Mouse (Mus musculus) MEL (cell line): ENCODE data around the gene Ttc1.

Experiments
- CHD1 ChIP-seq: IDR thresholded peaks from 2 replicates; pipeline ENCODE4 v1.6.1; 2012; ENCODE audit warnings: low read depth, mild to moderate bottlenecking, inconsistent platforms, low read length, improper control_type of control experiment
- CTCF ChIP-seq, 3 experiments: IDR thresholded peaks in 2 of 3; conservative IDR thresholded peaks in 1 of 3; 2 replicates each; pipeline ENCODE4 v1.5.1; 2011 to 2012; ENCODE audit warnings: low read length in 3 of 3, low read depth in 2 of 3, mild to moderate bottlenecking in 2 of 3, improper control_type of control experiment in 1 of 3, inconsistent platforms in 1 of 3, mixed read lengths in 1 of 3, moderate library complexity in 1 of 3; ENCODE audit not compliant: control insufficient read depth in 1 of 3, insufficient read depth in 1 of 3, poor library complexity in 1 of 3, severe bottlenecking in 1 of 3
- EP300 ChIP-seq, 2 experiments: IDR thresholded peaks; 2 replicates each; pipeline ENCODE4 v1.6.1; 2011; ENCODE audit warnings: improper control_type of control experiment in 2 of 2, low read length in 2 of 2, low read depth in 1 of 2, mild to moderate bottlenecking in 1 of 2
- HCFC1 ChIP-seq: IDR thresholded peaks from 2 replicates; pipeline ENCODE4 v1.6.1; 2012; ENCODE audit warnings: low read depth, mild to moderate bottlenecking, inconsistent platforms, low read length, improper control_type of control experiment, moderate library complexity
- POLR2A ChIP-seq, 2 experiments: IDR thresholded peaks; 2 replicates each; pipeline ENCODE4 v1.6.1; 2011 to 2012; ENCODE audit warnings: low read length in 2 of 2, mild to moderate bottlenecking in 2 of 2, control low read depth in 1 of 2, improper control_type of control experiment in 1 of 2, low read depth in 1 of 2, moderate library complexity in 1 of 2; ENCODE audit not compliant: control insufficient read depth in 1 of 2, insufficient read depth in 1 of 2, poor library complexity in 1 of 2
- TBP ChIP-seq: IDR thresholded peaks from 2 replicates; pipeline ENCODE4 v1.8.0; 2011; ENCODE audit warnings: low read depth, low read length, improper control_type of control experiment
- USF2 ChIP-seq, 2 experiments: IDR thresholded peaks; 2 replicates each; pipeline ENCODE4 v1.6.1; 2011 to 2012; ENCODE audit warnings: improper control_type of control experiment in 2 of 2, low read length in 2 of 2, borderline replicate concordance in 1 of 2, inconsistent platforms in 1 of 2, low read depth in 1 of 2, mild to moderate bottlenecking in 1 of 2; ENCODE audit not compliant: insufficient read depth in 1 of 2

GRCm38 (mm10) chr11:43795992-43796391, 48.2 kb upstream of the Ttc1 start:
- no peak for TF ChIP-seq HCFC1
- no peak for TF ChIP-seq TBP
- no peak for TF ChIP-seq CTCF (IDR thresholded peaks at IDR 0.05 in 2 of 3, conservative IDR thresholded peaks at IDR 0.05 in 1 of 3; ENCODE audit: control insufficient read depth in 1 of 3, insufficient read depth in 1 of 3, low read depth in 2 of 3, low read length in 3 of 3, poor library complexity in 1 of 3, severe bottlenecking in 1 of 3)
- no peak for TF ChIP-seq POLR2A (IDR thresholded peaks at IDR 0.05; ENCODE audit: control insufficient read depth in 1 of 2, insufficient read depth in 1 of 2, low read depth in 1 of 2, low read length in 2 of 2, poor library complexity in 1 of 2)
- TF ChIP-seq EP300 (IDR thresholded peaks at IDR 0.05; ENCODE audit: low read depth in 1 of 2, low read length in 2 of 2), result no peak
- TF ChIP-seq CHD1, result no peak
- TF ChIP-seq USF2 (IDR thresholded peaks at IDR 0.05; ENCODE audit: borderline replicate concordance in 1 of 2, insufficient read depth in 1 of 2, low read depth in 1 of 2, low read length in 2 of 2), result no peak
